Mouse (Mus musculus): ENCODE results near the gene Slc6a6. TPM values are rescaled to one million over a fixed set of nuclear protein-coding genes. Genes with fewer than 3 reads are reported as not detected.

Slc6a6 gene
- total RNA-seq, 2 experiments from 2014 or later, result 314 to 322 TPM

- no peak for DNase-seq (ENCODE audit: low spot score in 2 of 2)
Measured at GRCm38 (mm10) chr6:91668276-91668675, 15.6 kb upstream of the Slc6a6 start.

GRCm38 (mm10) chr6:91669270-91669669, 14.6 kb upstream of the Slc6a6 start:
- DNase-seq (ENCODE audit: low spot score in 2 of 2), result no peak

- DNase-seq (ENCODE audit: low spot score in 2 of 2), result no peak
Measured at GRCm38 (mm10) chr6:91670224-91670623, 13.6 kb upstream of the Slc6a6 start.

- no peak for DNase-seq (ENCODE audit: low spot score in 2 of 2)
Measured at GRCm38 (mm10) chr6:91674757-91675350, 9.0 kb upstream of the Slc6a6 start.

- no peak for DNase-seq (ENCODE audit: low spot score in 2 of 2)
Measured at GRCm38 (mm10) chr6:91678506-91679094, 5.3 kb upstream of the Slc6a6 start.

- DNase-seq (ENCODE audit: low spot score in 2 of 2), result no peak
Measured at GRCm38 (mm10) chr6:91679095-91679577, 4.7 kb upstream of the Slc6a6 start.

GRCm38 (mm10) chr6:91679716-91680115, 4.1 kb upstream of the Slc6a6 start:
- no peak for DNase-seq (ENCODE audit: low spot score in 2 of 2)

GRCm38 (mm10) chr6:91681841-91682240, 2.0 kb upstream of the Slc6a6 start:
- DNase-seq (ENCODE audit: low spot score in 2 of 2), result no peak

GRCm38 (mm10) chr6:91683121-91683520, 732 bp upstream of the Slc6a6 start:
- DNase-seq (ENCODE audit: low spot score in 2 of 2), result no peak

- no peak for DNase-seq (ENCODE audit: low spot score in 2 of 2)
Measured at GRCm38 (mm10) chr6:91684474-91684829, 599 bp downstream of the Slc6a6 start.

- peak in 1 of 2 experiments; percentile 40 for DNase-seq (ENCODE audit: low spot score in 2 of 2)
Measured at GRCm38 (mm10) chr6:91684831-91685532, 1.1 kb downstream of the Slc6a6 start.

GRCm38 (mm10) chr6:91685533-91685883, 1.7 kb downstream of the Slc6a6 start:
- no peak for DNase-seq (ENCODE audit: low spot score in 2 of 2)

GRCm38 (mm10) chr6:91685896-91686295, 2.0 kb downstream of the Slc6a6 start:
- DNase-seq (ENCODE audit: low spot score in 2 of 2), result no peak

- DNase-seq (ENCODE audit: low spot score in 2 of 2), result peak in 1 of 2 experiments; percentile 31
Measured at GRCm38 (mm10) chr6:91686597-91686996, 2.7 kb downstream of the Slc6a6 start.

- DNase-seq (ENCODE audit: low spot score in 2 of 2), result no peak
Measured at GRCm38 (mm10) chr6:91688021-91688420, 4.2 kb downstream of the Slc6a6 start.

GRCm38 (mm10) chr6:91689231-91689630, 5.4 kb downstream of the Slc6a6 start:
- no peak for DNase-seq (ENCODE audit: low spot score in 2 of 2)

GRCm38 (mm10) chr6:91690222-91690621, 6.4 kb downstream of the Slc6a6 start:
- DNase-seq (ENCODE audit: low spot score in 2 of 2), result no peak

GRCm38 (mm10) chr6:91690646-91691045, 6.8 kb downstream of the Slc6a6 start:
- no peak for DNase-seq (ENCODE audit: low spot score in 2 of 2)

GRCm38 (mm10) chr6:91691576-91691975, 7.7 kb downstream of the Slc6a6 start:
- no peak for DNase-seq (ENCODE audit: low spot score in 2 of 2)

GRCm38 (mm10) chr6:91693301-91693886, 9.5 kb downstream of the Slc6a6 start:
- no peak for DNase-seq (ENCODE audit: low spot score in 2 of 2)

- no peak for DNase-seq (ENCODE audit: low spot score in 2 of 2)
Measured at GRCm38 (mm10) chr6:91694610-91695009, 10.8 kb downstream of the Slc6a6 start.

GRCm38 (mm10) chr6:91698831-91699230, 15.0 kb downstream of the Slc6a6 start:
- no peak for DNase-seq (ENCODE audit: low spot score in 2 of 2)

Measured in adrenal gland, postnatal 4 days (tissue).